Mouse (Mus musculus) thymus, postnatal 25 days (tissue): Measurements from ENCODE around the gene Mrpl46.

Experiments
- DNase-seq: peaks from one replicate; pipeline ENCODE4 v3.0.0; 2022

Gene Mrpl46

GRCm38 (mm10) chr7:78767929-78768531 lies 15.3 kb downstream of the Mrpl46 start:
- DNase-seq, result no peak

DNA sequence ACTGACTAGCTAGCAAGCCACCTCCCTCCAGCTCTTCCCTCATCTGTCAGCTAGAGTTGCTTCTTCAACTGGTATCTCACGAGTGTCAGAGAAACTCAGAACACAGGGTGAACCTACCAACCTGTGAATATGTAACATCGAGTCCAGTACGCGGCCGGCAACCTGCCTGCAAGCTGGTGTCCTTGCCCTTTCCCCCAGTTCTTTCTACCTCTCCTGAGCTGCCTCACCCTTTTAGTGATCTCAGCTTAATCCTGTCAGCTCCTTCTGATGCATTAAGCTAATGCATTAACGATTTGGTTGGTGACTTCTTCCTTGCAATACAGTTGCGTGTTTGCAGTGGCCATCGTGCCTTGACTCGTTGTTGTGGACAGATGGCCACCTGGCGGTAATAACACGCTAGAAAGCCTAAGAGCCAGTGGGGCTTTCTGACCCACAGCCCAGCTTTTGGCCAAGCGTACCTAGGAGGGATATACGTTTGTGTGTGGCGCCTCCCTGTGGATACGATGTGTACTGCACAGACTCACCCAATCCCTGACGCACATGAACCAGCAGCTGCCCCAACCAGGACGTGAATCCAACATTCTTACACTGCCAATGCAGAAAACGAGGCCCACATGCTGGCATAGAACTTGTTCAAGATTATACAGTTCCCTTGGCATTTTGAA lies 17.2 kb downstream of the Mrpl46 start:
- peak; percentile 93 for DNase-seq

DNA sequence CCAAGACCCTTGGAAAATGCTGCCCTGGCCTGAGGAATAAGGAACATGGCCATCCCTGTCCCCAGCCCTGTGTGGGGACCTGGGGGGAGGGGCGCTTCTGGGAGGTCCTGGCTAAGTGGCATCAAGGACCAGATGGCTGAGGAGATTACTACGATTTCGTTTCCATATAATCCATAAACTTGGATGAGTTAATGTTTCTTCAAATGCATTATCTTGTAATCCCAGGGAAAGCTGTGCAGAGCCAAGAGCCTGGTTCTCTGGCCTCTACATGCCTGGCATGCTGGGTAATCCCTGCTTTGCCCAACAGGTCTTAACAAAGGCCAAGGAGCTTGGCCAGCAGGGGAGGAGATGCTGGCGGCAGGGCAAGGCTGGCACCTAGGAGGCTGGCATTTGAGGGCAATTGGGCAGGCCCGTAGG lies 18.1 kb downstream of the Mrpl46 start:
- DNase-seq, result no peak

DNA sequence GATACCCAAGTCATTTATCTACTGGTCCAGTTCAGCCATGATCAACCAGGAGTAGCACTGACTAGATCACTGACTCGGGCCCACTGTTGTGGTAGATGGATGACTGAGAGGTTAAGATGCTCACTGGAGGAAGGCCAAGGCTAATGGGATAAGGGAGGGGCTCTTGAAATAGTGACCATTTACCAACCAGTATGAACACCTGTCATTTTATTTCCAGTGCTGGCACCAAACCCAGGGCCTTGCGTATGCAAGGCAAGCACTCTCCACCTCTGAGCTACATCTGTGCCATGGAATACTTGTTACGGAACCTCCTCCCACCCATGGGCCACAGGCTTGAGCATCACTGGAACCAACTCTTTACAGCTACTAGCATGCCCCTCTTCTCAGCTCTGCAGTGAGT lies 19.5 kb downstream of the Mrpl46 start:
- DNase-seq, result no peak

DNA sequence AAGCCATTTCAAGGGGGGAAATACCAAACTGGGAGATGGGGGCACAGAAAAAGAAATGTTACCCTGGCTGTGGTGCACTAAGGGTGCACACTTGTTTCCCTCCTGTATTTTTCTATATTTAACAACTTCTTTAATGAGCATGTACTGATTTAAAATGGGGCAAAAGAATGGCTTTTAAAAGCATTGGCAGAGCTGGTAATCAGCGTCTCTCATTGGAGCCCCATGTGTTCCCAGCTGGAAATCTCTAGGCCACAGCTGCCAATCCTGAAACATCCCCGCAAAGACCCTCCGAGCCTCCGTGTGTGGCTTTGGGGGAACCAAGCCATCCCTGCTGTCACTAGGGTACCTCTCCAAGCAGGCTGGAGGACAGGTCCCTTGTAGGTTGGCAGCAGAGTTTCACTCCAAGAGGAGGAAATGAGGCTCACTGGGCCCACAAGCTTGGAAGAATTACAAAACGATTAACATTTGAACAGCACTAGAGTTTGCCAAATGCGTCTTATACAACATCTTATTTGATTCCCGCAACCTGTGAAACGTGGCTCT lies 28.8 kb downstream of the Mrpl46 start:
- DNase-seq, result no peak

DNA sequence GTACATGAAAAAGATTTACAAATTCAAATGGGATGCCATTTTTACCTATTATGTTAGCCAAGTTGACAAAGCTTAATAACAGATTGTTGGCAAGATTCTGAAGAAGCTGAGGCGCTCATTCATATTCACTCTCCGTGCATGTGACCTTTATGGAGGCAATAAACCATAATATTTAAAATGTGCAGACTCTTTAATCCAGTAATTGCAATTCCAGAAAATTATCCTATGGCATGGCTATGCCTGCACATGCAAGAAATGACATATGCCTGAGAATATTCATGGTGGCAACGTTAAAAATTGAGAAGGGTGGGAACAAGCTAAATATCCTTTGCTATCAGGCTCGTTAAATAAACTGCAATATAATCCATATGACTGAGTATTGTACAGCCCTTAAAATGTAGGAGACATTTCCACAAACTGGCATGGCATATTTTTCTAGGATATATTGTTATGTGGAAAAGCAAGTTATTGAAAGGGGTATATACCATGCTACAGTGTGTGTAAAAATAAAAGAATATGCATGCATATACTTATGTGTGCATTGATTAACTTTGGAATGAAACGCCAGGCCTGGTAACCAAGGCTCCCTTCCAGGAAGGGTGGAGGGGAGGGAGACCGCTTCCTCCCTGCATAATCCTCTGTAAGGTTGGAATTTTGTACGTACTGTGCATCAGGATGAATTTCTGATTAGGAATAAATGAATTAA lies 29.4 kb downstream of the Mrpl46 start:
- DNase-seq, result no peak

DNA sequence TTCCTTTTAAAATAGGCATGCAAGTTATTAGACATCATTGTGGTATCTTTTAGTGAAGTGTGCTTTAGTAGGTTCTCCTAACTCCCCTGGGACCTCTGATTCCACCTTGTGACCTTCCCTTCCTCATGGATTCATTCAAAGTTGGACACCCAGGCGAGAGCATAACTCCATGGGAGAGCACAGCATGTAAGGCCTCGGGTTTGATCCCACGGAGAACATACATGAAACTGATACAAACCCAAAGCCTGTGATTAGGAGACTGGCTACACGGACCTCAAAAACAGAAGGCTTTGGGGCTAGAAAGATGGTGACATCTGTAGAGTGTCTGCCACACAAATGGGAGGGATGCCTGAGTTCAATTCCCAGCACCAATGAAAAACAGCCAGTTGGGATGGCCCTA lies 30.4 kb downstream of the Mrpl46 start:
- DNase-seq, result no peak

- DNase-seq, result no peak
These were observed 39.5 kb downstream of the Mrpl46 start for GRCm38 (mm10) chr7:78743731-78744385.

- DNase-seq, result no peak
These were observed 43.9 kb downstream of the Mrpl46 start for GRCm38 (mm10) chr7:78739351-78740000.

DNA sequence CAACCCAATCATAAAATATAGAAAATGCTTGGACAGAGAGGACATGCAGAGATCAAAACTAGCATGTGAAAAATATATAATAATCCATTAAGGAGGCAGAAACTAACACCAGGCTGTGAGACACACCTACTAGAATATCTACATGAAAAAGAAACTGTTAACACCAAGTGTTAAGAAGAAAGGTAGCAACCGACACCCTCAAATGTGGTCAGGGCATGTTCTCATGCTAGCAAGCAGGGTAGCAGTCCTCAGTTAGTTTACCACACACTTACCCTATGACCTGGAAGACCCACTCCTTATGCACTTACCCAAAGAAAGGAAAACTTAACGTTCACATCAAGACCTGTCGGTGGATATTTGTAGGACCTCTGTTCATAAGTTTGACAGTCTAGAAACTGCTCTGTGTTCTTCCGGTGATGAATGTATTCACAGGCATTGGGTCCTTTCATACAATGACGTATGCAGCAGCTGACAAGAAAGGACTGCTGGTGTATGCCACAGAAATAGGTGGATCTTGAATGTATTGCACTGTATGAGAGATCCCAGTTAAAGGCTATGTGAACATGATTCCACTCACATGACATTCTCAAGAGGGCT lies 45.6 kb downstream of the Mrpl46 start, which contains the start of gene Ntrk3:
Gene Ntrk3 (minus strand): TSS at position 399 of the 597 bp plus-strand sequence.
- peak; percentile 60 for DNase-seq

DNA sequence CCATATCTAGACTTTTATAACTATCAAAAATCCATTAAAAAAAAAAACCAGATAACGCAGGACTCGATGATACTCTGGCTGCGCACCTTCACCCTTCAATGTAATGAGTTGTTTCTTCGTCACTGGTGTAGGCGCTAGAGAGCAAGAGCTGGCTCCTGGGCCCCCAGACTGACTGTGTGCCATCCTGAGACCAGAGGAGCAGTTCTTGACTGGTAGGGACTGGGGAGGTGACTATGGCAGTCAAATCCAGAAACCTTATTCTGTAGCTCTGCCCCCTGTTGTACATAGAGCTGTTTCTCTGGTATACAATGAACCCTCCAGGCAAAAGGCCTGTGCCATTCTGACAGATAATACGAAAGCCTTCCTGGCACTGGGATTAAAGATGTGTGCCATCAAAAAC lies 46.1 kb downstream of the Mrpl46 start:
- DNase-seq, result peak; percentile 55

- no peak for DNase-seq
These were observed 51.9 kb downstream of the Mrpl46 start for GRCm38 (mm10) chr7:78731391-78731790.
